Mouse (Mus musculus): ENCODE measurements around the gene Usp17le. TPM values are rescaled to one million over a fixed set of nuclear protein-coding genes. Genes with fewer than 3 reads are reported as not detected.
"Not testable (repeated sequence)": the region's sequence is repeated elsewhere in the genome, so short reads cannot be mapped to it uniquely, and the experiment has no call there.

Gene Usp17le
- not detected for total RNA-seq (2021)
- polyA plus RNA-seq (2012; rRNA removed), result not detected in 2 replicates
- long read RNA-seq, result 0 reads

GRCm38 (mm10) chr7:104777370-104777769 lies at the start of gene Usp17le:
Usp17le (minus strand) TSS chr7:104777470.
- H3K36me3 ChIP-seq (ENCODE audit: control insufficient read depth, insufficient read depth, low read length); DNase-seq; intact Hi-C loops (cut with DNase I); H3K27me3 ChIP-seq (ENCODE audit: control insufficient read depth, insufficient read depth, low read length); H3K27ac ChIP-seq; H3K4me3 ChIP-seq; H3K79me2 ChIP-seq (replicated peaks; ENCODE audit: control insufficient read depth, insufficient read depth, low read length); H3K9ac ChIP-seq (ENCODE audit: low read depth, low read length); H3K4me1 ChIP-seq (ENCODE audit: control insufficient read depth, insufficient read depth, low read length): not testable (repeated sequence)
- WGBS, result 47% methylated on average over 2 of the region's 2 CpGs

DNA sequence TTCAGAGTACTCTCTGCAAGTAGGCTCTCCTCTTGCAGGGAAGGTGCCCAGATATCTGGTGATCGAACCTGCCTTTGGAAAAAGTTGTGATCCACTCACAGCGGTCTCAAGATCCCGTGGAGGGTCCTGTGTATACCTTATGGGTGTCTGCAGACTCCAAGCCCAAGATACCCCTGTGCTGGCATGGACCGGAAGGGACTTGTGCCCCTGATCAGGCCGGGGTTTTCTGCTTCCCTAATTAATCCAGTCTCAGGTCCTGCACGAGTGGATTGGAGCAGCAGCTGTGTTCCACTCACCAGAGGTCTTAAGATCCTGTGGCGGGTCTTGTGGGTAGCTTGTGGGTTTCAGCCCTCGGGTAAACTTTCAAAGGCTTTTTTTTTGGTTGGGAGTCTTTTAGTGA lies 33.1 kb upstream of the Usp17le start:
- intact Hi-C loops (cut with DNase I); DNase-seq; H3K9ac ChIP-seq (ENCODE audit: low read depth, low read length); H3K27me3 ChIP-seq (ENCODE audit: control insufficient read depth, insufficient read depth, low read length); H3K4me3 ChIP-seq; H3K36me3 ChIP-seq (ENCODE audit: control insufficient read depth, insufficient read depth, low read length); H3K4me1 ChIP-seq (ENCODE audit: control insufficient read depth, insufficient read depth, low read length); H3K27ac ChIP-seq; H3K79me2 ChIP-seq (replicated peaks; ENCODE audit: control insufficient read depth, insufficient read depth, low read length): not testable (repeated sequence)
- WGBS, result 72% methylated on average over 8 of the region's 8 CpGs

DNA sequence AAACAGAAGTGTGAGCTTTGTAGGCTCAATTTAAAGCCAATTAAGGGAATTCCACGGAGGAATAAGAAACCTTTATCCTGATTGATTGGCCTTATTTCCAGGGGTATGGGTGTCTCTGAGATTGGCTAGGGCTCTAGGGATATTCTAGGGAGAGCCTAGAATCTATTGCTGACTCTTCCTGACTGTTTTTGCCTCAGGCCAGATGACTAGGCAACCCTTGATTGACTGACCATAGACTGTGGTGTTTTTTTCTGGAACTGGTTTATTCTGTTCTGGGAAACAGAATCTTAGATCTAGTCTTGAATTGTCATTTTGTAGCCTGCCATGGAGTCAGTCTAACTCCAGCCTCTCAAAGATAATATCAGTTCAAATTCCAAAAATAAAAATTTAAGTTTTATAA lies 13.5 kb upstream of the Usp17le start:
- DNase-seq, result no peak
- H3K36me3 ChIP-seq (ENCODE audit: control insufficient read depth, insufficient read depth, low read length), result no peaks in the 10 kb centered on the region
- TF ChIP-seq POLR2A (IDR thresholded peaks at IDR 0.05; ENCODE audit: insufficient read depth, low read depth, low read length) (no peak), EP300 (IDR thresholded peaks at IDR 0.05; ENCODE audit: insufficient read depth, low read depth, low read length) (no peak), CTCF (IDR thresholded peaks at IDR 0.05) (no peak)
- H3K9ac ChIP-seq (ENCODE audit: low read depth, low read length), result no peak overlapping the region
- H3K4me1 ChIP-seq (ENCODE audit: control insufficient read depth, insufficient read depth, low read length), result no peaks in the 10 kb centered on the region
- H3K27me3 ChIP-seq (ENCODE audit: control insufficient read depth, insufficient read depth, low read length), result no peaks in the 10 kb centered on the region
- intact Hi-C loops (cut with DNase I), result no loop called here
- H3K4me3 ChIP-seq, result no peak overlapping the region
- 61% methylated on average over 1 of the region's 1 CpGs for WGBS
- no peaks in the 10 kb centered on the region for H3K79me2 ChIP-seq (replicated peaks; ENCODE audit: control insufficient read depth, insufficient read depth, low read length)
- H3K27ac ChIP-seq, result no peak overlapping the region

Other genes starting within 250 kb of the Usp17le start
- gene Olfr651, start 227.3 kb downstream of the Usp17le start, total RNA-seq (2021), result not detected
- gene Olfr651, start 227.3 kb downstream of the Usp17le start, polyA plus RNA-seq (2012; rRNA removed), result not detected in 2 replicates
- not detected for gene Olfr652, start 216.6 kb downstream of the Usp17le start, total RNA-seq (2021)
- gene Olfr652, start 216.6 kb downstream of the Usp17le start, polyA plus RNA-seq (2012; rRNA removed), result not detected in 2 replicates
- gene Olfr653, start 200.2 kb downstream of the Usp17le start, total RNA-seq (2021), result not detected
- gene Olfr653, start 200.2 kb downstream of the Usp17le start, polyA plus RNA-seq (2012; rRNA removed), result not detected in 2 replicates
- gene Olfr654, start 190.4 kb downstream of the Usp17le start, total RNA-seq (2021), result not detected
- not detected in 2 replicates for gene Olfr654, start 190.4 kb downstream of the Usp17le start, polyA plus RNA-seq (2012; rRNA removed)
- not detected for gene Olfr655, start 175.7 kb downstream of the Usp17le start, total RNA-seq (2021)
- not detected in 2 replicates for gene Olfr655, start 175.7 kb downstream of the Usp17le start, polyA plus RNA-seq (2012; rRNA removed)
- gene Olfr656, start 163.5 kb downstream of the Usp17le start, total RNA-seq (2021), result not detected
- gene Olfr656, start 163.5 kb downstream of the Usp17le start, polyA plus RNA-seq (2012; rRNA removed), result not detected in 2 replicates
- gene Olfr657, start 152.7 kb downstream of the Usp17le start, total RNA-seq (2021), result not detected
- gene Olfr657, start 152.7 kb downstream of the Usp17le start, polyA plus RNA-seq (2012; rRNA removed), result not detected in 2 replicates
- not detected for gene Olfr658, start 130.2 kb downstream of the Usp17le start, total RNA-seq (2021)
- not detected in 2 replicates for gene Olfr658, start 130.2 kb downstream of the Usp17le start, polyA plus RNA-seq (2012; rRNA removed)
- not detected for gene Olfr659, start 110.7 kb downstream of the Usp17le start, total RNA-seq (2021)
- not detected in 2 replicates for gene Olfr659, start 110.7 kb downstream of the Usp17le start, polyA plus RNA-seq (2012; rRNA removed)
- not detected for gene Olfr661, start 91.0 kb downstream of the Usp17le start, total RNA-seq (2021)
- not detected in 2 replicates for gene Olfr661, start 91.0 kb downstream of the Usp17le start, polyA plus RNA-seq (2012; rRNA removed)
- not detected for gene Usp17lb, start 65.1 kb upstream of the Usp17le start, total RNA-seq (2021)
- not detected in 2 replicates for gene Usp17lb, start 65.1 kb upstream of the Usp17le start, polyA plus RNA-seq (2012; rRNA removed)
- not detected for gene Usp17la, start 79.5 kb upstream of the Usp17le start, total RNA-seq (2021)
- not detected in 2 replicates for gene Usp17la, start 79.5 kb upstream of the Usp17le start, polyA plus RNA-seq (2012; rRNA removed)
- not detected for gene Olfr665, start 100.6 kb upstream of the Usp17le start, total RNA-seq (2021)
- not detected in 2 replicates for gene Olfr665, start 100.6 kb upstream of the Usp17le start, polyA plus RNA-seq (2012; rRNA removed)
- not detected for gene Olfr666, start 118.5 kb upstream of the Usp17le start, total RNA-seq (2021)
- gene Olfr666, start 118.5 kb upstream of the Usp17le start, polyA plus RNA-seq (2012; rRNA removed), result not detected in 2 replicates
- not detected for gene Olfr667, start 144.0 kb upstream of the Usp17le start, total RNA-seq (2021)
- gene Olfr667, start 144.0 kb upstream of the Usp17le start, polyA plus RNA-seq (2012; rRNA removed), result not detected in 2 replicates
- gene Olfr668, start 150.6 kb upstream of the Usp17le start, total RNA-seq (2021), result not detected
- not detected in 2 replicates for gene Olfr668, start 150.6 kb upstream of the Usp17le start, polyA plus RNA-seq (2012; rRNA removed)
- gene Olfr669, start 156.8 kb upstream of the Usp17le start, total RNA-seq (2021), result not detected
- gene Olfr669, start 156.8 kb upstream of the Usp17le start, polyA plus RNA-seq (2012; rRNA removed), result not detected in 2 replicates
- gene Olfr670, start 185.2 kb upstream of the Usp17le start, total RNA-seq (2021), result not detected
- not detected in 2 replicates for gene Olfr670, start 185.2 kb upstream of the Usp17le start, polyA plus RNA-seq (2012; rRNA removed)
- not detected for gene Olfr671, start 201.7 kb upstream of the Usp17le start, total RNA-seq (2021)
- gene Olfr671, start 201.7 kb upstream of the Usp17le start, polyA plus RNA-seq (2012; rRNA removed), result not detected in 2 replicates
- gene Olfr672, start 224.6 kb upstream of the Usp17le start, total RNA-seq (2021), result not detected
- not detected in 2 replicates for gene Olfr672, start 224.6 kb upstream of the Usp17le start, polyA plus RNA-seq (2012; rRNA removed)

All from heart, adult 2 months (tissue).